Mouse (Mus musculus) ovary, adult 18-20 months (tissue): ENCODE results near the gene Tyrobp.

Experiments
- DNase-seq: peaks from one replicate; pipeline ENCODE4 v3.0.0; 2022; ENCODE audit warnings: low spot score, mixed read lengths

Gene Tyrobp

DNA sequence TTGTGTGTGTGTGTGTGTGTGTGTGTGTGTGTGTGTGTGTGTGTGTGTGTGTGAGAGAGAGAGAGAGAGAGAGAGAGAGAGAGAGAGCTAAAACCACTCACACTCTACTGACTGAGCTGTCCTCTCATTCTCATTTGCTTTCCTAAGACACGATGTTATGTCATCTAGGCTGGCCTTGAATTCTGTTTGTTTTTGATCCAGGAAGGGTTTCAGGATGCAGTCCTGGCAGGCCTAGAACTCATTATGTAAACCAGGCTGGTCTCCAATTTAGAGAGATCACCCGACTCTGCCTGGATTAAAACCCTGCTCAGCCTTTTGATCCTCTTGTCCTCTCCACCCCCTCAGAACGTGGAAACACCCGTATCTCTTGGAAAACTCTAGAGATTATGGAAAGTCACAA lies 50.4 kb downstream of the Tyrobp start:
- DNase-seq: no peak

DNA sequence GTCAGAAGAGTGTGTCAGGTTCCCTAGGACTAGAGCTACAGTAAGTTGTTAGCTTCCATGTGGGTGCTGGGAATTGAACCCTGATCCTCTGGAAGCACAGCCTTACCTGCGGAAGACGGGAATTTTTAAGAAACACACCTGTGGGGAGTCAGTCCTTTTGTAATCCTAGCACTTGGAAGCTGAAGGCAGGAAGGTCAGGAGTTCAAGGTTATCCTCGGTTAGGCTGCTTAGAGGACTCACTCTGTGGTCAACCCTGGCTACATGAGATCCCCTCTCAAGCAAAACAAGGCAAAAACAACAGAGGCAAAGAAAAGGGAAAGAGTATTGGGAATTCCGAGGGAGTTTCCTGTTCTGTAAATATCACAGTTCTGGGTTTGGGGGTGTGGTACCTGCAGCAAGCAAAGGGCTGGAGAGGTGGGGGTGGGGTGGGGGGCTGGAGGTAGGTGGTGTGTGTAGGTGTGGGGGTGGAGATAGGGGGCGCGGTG lies 51.3 kb downstream of the Tyrobp start:
- no peak for DNase-seq
